Mouse (Mus musculus) lung, postnatal 0 days (tissue): ENCODE data around the gene Adcy5.

Experiments used
- CTCF ChIP-seq: IDR thresholded peaks from 2 replicates; pipeline ENCODE4 v1.5.1; 2016; ENCODE audit warnings: antibody characterized with exemption, mild to moderate bottlenecking
- EP300 ChIP-seq: IDR thresholded peaks from 2 replicates; pipeline ENCODE4 v1.6.1; 2016; ENCODE audit warnings: antibody characterized with exemption, mild to moderate bottlenecking, control low read depth

- no peak for TF ChIP-seq CTCF
- no peak for TF ChIP-seq EP300
Observed at GRCm38 (mm10) chr16:35154245-35154640, 434 bp upstream of the Adcy5 start.
